Mouse (Mus musculus) kidney, postnatal 0 days (tissue): ENCODE data around the gene Adamts12. TPM values are rescaled to one million over a fixed set of nuclear protein-coding genes. Genes with fewer than 3 reads are reported as not detected.

Experiments
- ATAC-seq: fragments of 200-750 bp; cut with Nextera tagmentation; replicated peaks from 2 replicates; pipeline ENCODE4 v1.8.0; 2017; ENCODE audit warnings: low read depth, moderate number of reproducible peaks, moderate TSS enrichment, moderate library complexity; ENCODE audit not compliant: low FRiP score
- DNase-seq: peaks from one replicate; pipeline ENCODE4 v3.0.0-alpha.2; 2016; ENCODE audit warnings: low spot score
- H3K27ac ChIP-seq: fragments of 300-500 bp; sonication (generic); 2 replicates; pipeline ENCODE4 v1.5.1; 2014; ENCODE audit warnings: mild to moderate bottlenecking
- H3K27me3 ChIP-seq: fragments of 300-500 bp; sonication (generic); 2 replicates; pipeline ENCODE4 v1.6.1; 2014; ENCODE audit warnings: low read length, mixed read lengths; ENCODE audit not compliant: insufficient read depth
- H3K36me3 ChIP-seq: fragments of 300-500 bp; sonication (generic); 2 replicates; pipeline ENCODE4 v1.6.1; 2014; ENCODE audit warnings: low read length, mixed read lengths; ENCODE audit not compliant: insufficient read depth
- H3K4me1 ChIP-seq: fragments of 300-500 bp; sonication (generic); replicated peaks from 2 replicates; pipeline ENCODE4 v1.6.1; 2014; ENCODE audit warnings: antibody characterized with exemption, low read length, mixed read lengths; ENCODE audit not compliant: insufficient read depth
- H3K4me2 ChIP-seq: fragments of 300-500 bp; sonication (generic); 2 replicates; pipeline ENCODE4 v1.6.1; 2014; ENCODE audit warnings: mild to moderate bottlenecking, low read length, moderate library complexity, mixed read lengths
- H3K4me3 ChIP-seq: fragments of 300-500 bp; sonication (generic); replicated peaks from 2 replicates; pipeline ENCODE4 v1.5.1; 2014; ENCODE audit warnings: low read depth, low read length
- H3K9ac ChIP-seq: fragments of 300-500 bp; sonication (generic); 2 replicates; pipeline ENCODE4 v1.6.1; 2014; ENCODE audit warnings: low read depth, low read length
- H3K9me3 ChIP-seq: fragments of 300-500 bp; sonication (generic); replicated peaks from 2 replicates; pipeline ENCODE4 v1.6.1; 2016; ENCODE audit warnings: low read length, inconsistent platforms, mixed read lengths
- CTCF ChIP-seq: IDR thresholded peaks from 2 replicates; pipeline ENCODE4 v1.5.1; 2016; ENCODE audit warnings: antibody characterized with exemption, low read depth, mild to moderate bottlenecking, moderate library complexity
- WGBS: fragments of 180-500 bp; shearing (Covaris S2); extraction: QIAGEN DNeasy Blood & Tissue Kit; methylation state at CpG from one replicate; pipeline ENCODE4 v1.1.7; 2014; 5-methylcytosine and 5-hydroxymethylcytosine counted together
- polyA plus RNA-seq: library from polyadenylated mRNA; unstranded; fragments of >200 nt; fragmentation: Nextera tagmentation; extraction: Ambion mirVana; gene quantifications from 2 replicates; pipeline ENCODE4 v1.2.1, GENCODE M21; 2015

Gene Adamts12
- polyA plus RNA-seq, 1 experiment from 2014 or later, result 2.1 TPM

GRCm38 (mm10) chr15:11369572-11369971 lies 305.0 kb downstream of the Adamts12 start:
- H3K4me2 ChIP-seq, result no peak overlapping the region
- H3K27ac ChIP-seq, result no peak overlapping the region
- H3K9ac ChIP-seq, result no peak overlapping the region
- no peaks in the 10 kb centered on the region for H3K9me3 ChIP-seq
- H3K4me1 ChIP-seq, result no peaks in the 10 kb centered on the region
- no peak overlapping the region for H3K4me3 ChIP-seq
- DNase-seq (no peak), ATAC-seq (no peak)
- no peaks in the 10 kb centered on the region for H3K27me3 ChIP-seq
- H3K36me3 ChIP-seq, result no peaks in the 10 kb centered on the region
- TF ChIP-seq CTCF, result no peak
- WGBS, result 63% methylated on average over 3 of the region's 3 CpGs

GRCm38 (mm10) chr15:11370477-11371085 lies 306.0 kb downstream of the Adamts12 start:
- ATAC-seq (no peak), DNase-seq (no peak)
- TF ChIP-seq CTCF, result no peak
- Histone ChIP-seq H3K9me3 (no peaks in the 10 kb centered on the region), H3K9ac (no peak overlapping the region), H3K4me2 (no peak overlapping the region), H3K36me3 (no peaks in the 10 kb centered on the region), H3K27me3 (no peaks in the 10 kb centered on the region), H3K4me3 (no peak overlapping the region), H3K4me1 (no peaks in the 10 kb centered on the region), H3K27ac (no peak overlapping the region)
- WGBS, result 81% methylated on average over 7 of the region's 7 CpGs

GRCm38 (mm10) chr15:11379431-11380086 lies 315.0 kb downstream of the Adamts12 start:
- ATAC-seq (no peak), DNase-seq (no peak)
- TF ChIP-seq CTCF, result no peak
- Histone ChIP-seq H3K27me3 (no peaks in the 10 kb centered on the region), H3K4me3 (no peak overlapping the region), H3K4me1 (no peaks in the 10 kb centered on the region), H3K27ac (no peak overlapping the region), H3K4me2 (no peak overlapping the region), H3K9me3 (no peaks in the 10 kb centered on the region), H3K9ac (no peak overlapping the region), H3K36me3 (peaks cover 12% of the 10 kb centered on the region)
- 73% methylated on average over 8 of the region's 8 CpGs for WGBS

- Histone ChIP-seq H3K9ac (no peak overlapping the region), H3K4me3 (no peak overlapping the region), H3K9me3 (no peaks in the 10 kb centered on the region), H3K4me2 (no peak overlapping the region), H3K27me3 (no peaks in the 10 kb centered on the region), H3K27ac (no peak overlapping the region), H3K36me3 (peaks cover 17% of the 10 kb centered on the region), H3K4me1 (no peaks in the 10 kb centered on the region)
- ATAC-seq (0 out of 2 replicates have a peak, but pooled peaks have one; percentile 25), DNase-seq (peak; percentile 68)
- TF ChIP-seq CTCF, result peak; percentile 82
- WGBS, result 41% methylated on average over 8 of the region's 8 CpGs
Measured at GRCm38 (mm10) chr15:11380087-11380530, 315.5 kb downstream of the Adamts12 start.

GRCm38 (mm10) chr15:11380616-11381015 lies 316.0 kb downstream of the Adamts12 start:
- no peak for ATAC-seq
- DNase-seq, result no peak
- no peaks in the 10 kb centered on the region for H3K4me1 ChIP-seq

GRCm38 (mm10) chr15:11382585-11382984 lies 318.0 kb downstream of the Adamts12 start:
- Histone ChIP-seq H3K36me3 (peaks cover 39% of the 10 kb centered on the region), H3K4me2 (no peak overlapping the region), H3K27ac (no peak overlapping the region), H3K4me1 (no peaks in the 10 kb centered on the region), H3K9me3 (no peaks in the 10 kb centered on the region), H3K27me3 (no peaks in the 10 kb centered on the region), H3K4me3 (no peak overlapping the region), H3K9ac (no peak overlapping the region)
- WGBS, result 78% methylated on average over 12 of the region's 12 CpGs
- no peak for TF ChIP-seq CTCF
- DNase-seq (no peak), ATAC-seq (no peak)

More at GRCm38 (mm10) chr15:11380616-11381015, 316.0 kb downstream of the Adamts12 start:
- H3K27ac ChIP-seq, result no peak overlapping the region
- H3K4me3 ChIP-seq, result no peak overlapping the region
- no peak overlapping the region for H3K9ac ChIP-seq
- 91% methylated on average over 8 of the region's 8 CpGs for WGBS
- no peaks in the 10 kb centered on the region for H3K9me3 ChIP-seq
- H3K27me3 ChIP-seq, result no peaks in the 10 kb centered on the region
- no peak for TF ChIP-seq CTCF
- H3K36me3 ChIP-seq, result peaks cover 22% of the 10 kb centered on the region
- no peak overlapping the region for H3K4me2 ChIP-seq
